Mouse (Mus musculus): ENCODE measurements at regions not wholly inside any gene's neighbourhood (a gene's known extent, or its start where the extent isn't known, plus 50 kb on each side); places are given as distances from the start of the nearest gene placed in this dataset.

GRCm38 (mm10) chr1:157695198-157695597, 188.7 kb downstream of the Sec16b start:
- 88% methylated on average over 2 of the region's 2 CpGs for WGBS
- no peak overlapping the region for H3K27ac ChIP-seq (ENCODE audit: low read depth, low read length)
- 0 out of 2 replicates have a peak, but pooled peaks cover 2% of the 10 kb centered on the region for H3K9me3 ChIP-seq (replicated peaks; ENCODE audit: control insufficient read depth, low read length)
- no peak overlapping the region for H3K9ac ChIP-seq (ENCODE audit: low read length)
- H3K27me3 ChIP-seq (replicated peaks; ENCODE audit: control insufficient read depth, insufficient read depth, low read length) = no peaks in the 10 kb centered on the region
- H3K4me2 ChIP-seq (ENCODE audit: low read length) = no peak overlapping the region
- DNase-seq (ENCODE audit: low spot score) (no peak), ATAC-seq (no peak)
- H3K4me1 ChIP-seq (ENCODE audit: control insufficient read depth, insufficient read depth, low read length) = no peaks in the 10 kb centered on the region
- no peaks in the 10 kb centered on the region for H3K36me3 ChIP-seq (ENCODE audit: control insufficient read depth, insufficient read depth, low read length)
- H3K4me3 ChIP-seq (ENCODE audit: low read depth, low read length) = no peak overlapping the region

GRCm38 (mm10) chr1:157703639-157704038, 197.1 kb downstream of the Sec16b start:
- Histone ChIP-seq H3K4me3 (ENCODE audit: low read depth, low read length) (no peak overlapping the region), H3K27ac (ENCODE audit: low read depth, low read length) (no peak overlapping the region), H3K27me3 (replicated peaks; ENCODE audit: control insufficient read depth, insufficient read depth, low read length) (no peaks in the 10 kb centered on the region), H3K9ac (ENCODE audit: low read length) (no peak overlapping the region), H3K36me3 (ENCODE audit: control insufficient read depth, insufficient read depth, low read length) (no peaks in the 10 kb centered on the region), H3K4me1 (ENCODE audit: control insufficient read depth, insufficient read depth, low read length) (no peaks in the 10 kb centered on the region), H3K4me2 (ENCODE audit: low read length) (no peak overlapping the region), H3K9me3 (replicated peaks; ENCODE audit: control insufficient read depth, low read length) (no peaks in the 10 kb centered on the region)
- DNase-seq (ENCODE audit: low spot score) = peak; percentile 13
- WGBS = 84% methylated on average over 6 of the region's 6 CpGs
- no peak for ATAC-seq

- Histone ChIP-seq H3K4me3 (ENCODE audit: low read depth, low read length) (no peak overlapping the region), H3K4me1 (ENCODE audit: control insufficient read depth, insufficient read depth, low read length) (no peaks in the 10 kb centered on the region), H3K27ac (ENCODE audit: low read depth, low read length) (no peak overlapping the region), H3K4me2 (ENCODE audit: low read length) (no peak overlapping the region), H3K36me3 (ENCODE audit: control insufficient read depth, insufficient read depth, low read length) (no peaks in the 10 kb centered on the region), H3K27me3 (replicated peaks; ENCODE audit: control insufficient read depth, insufficient read depth, low read length) (no peaks in the 10 kb centered on the region), H3K9ac (ENCODE audit: low read length) (no peak overlapping the region), H3K9me3 (replicated peaks; ENCODE audit: control insufficient read depth, low read length) (no peaks in the 10 kb centered on the region)
- DNase-seq (ENCODE audit: low spot score) = no peak
- WGBS = 59% methylated on average over 4 of the region's 4 CpGs
- ATAC-seq = no peak
These were observed 198.8 kb downstream of the Sec16b start for GRCm38 (mm10) chr1:157705364-157705763.

- Histone ChIP-seq H3K27ac (ENCODE audit: low read depth, low read length) (no peak overlapping the region), H3K36me3 (ENCODE audit: control insufficient read depth, insufficient read depth, low read length) (no peaks in the 10 kb centered on the region), H3K4me2 (ENCODE audit: low read length) (no peak overlapping the region), H3K9ac (ENCODE audit: low read length) (no peak overlapping the region), H3K9me3 (replicated peaks; ENCODE audit: control insufficient read depth, low read length) (no peaks in the 10 kb centered on the region), H3K4me1 (ENCODE audit: control insufficient read depth, insufficient read depth, low read length) (no peaks in the 10 kb centered on the region), H3K27me3 (replicated peaks; ENCODE audit: control insufficient read depth, insufficient read depth, low read length) (no peaks in the 10 kb centered on the region), H3K4me3 (ENCODE audit: low read depth, low read length) (no peak overlapping the region)
- ATAC-seq (no peak), DNase-seq (ENCODE audit: low spot score) (no peak)
- WGBS = 76% methylated on average over 2 of the region's 2 CpGs
These were observed 200.7 kb downstream of the Sec16b start for GRCm38 (mm10) chr1:157707256-157707655.

GRCm38 (mm10) chr1:157709117-157709516, 202.6 kb downstream of the Sec16b start:
- WGBS = 88% methylated on average over 6 of the region's 6 CpGs
- ATAC-seq = no peak
- Histone ChIP-seq H3K4me1 (ENCODE audit: control insufficient read depth, insufficient read depth, low read length) (no peaks in the 10 kb centered on the region), H3K9me3 (replicated peaks; ENCODE audit: control insufficient read depth, low read length) (no peaks in the 10 kb centered on the region), H3K27ac (ENCODE audit: low read depth, low read length) (no peak overlapping the region), H3K4me2 (ENCODE audit: low read length) (no peak overlapping the region), H3K36me3 (ENCODE audit: control insufficient read depth, insufficient read depth, low read length) (no peaks in the 10 kb centered on the region), H3K9ac (ENCODE audit: low read length) (no peak overlapping the region), H3K4me3 (ENCODE audit: low read depth, low read length) (no peak overlapping the region), H3K27me3 (replicated peaks; ENCODE audit: control insufficient read depth, insufficient read depth, low read length) (no peaks in the 10 kb centered on the region)
- DNase-seq (ENCODE audit: low spot score) = peak; percentile 21

GRCm38 (mm10) chr1:157710870-157711269, 204.3 kb downstream of the Sec16b start:
- H3K4me1 ChIP-seq (ENCODE audit: control insufficient read depth, insufficient read depth, low read length) = no peaks in the 10 kb centered on the region
- H3K27ac ChIP-seq (ENCODE audit: low read depth, low read length) = no peak overlapping the region
- no peaks in the 10 kb centered on the region for H3K27me3 ChIP-seq (replicated peaks; ENCODE audit: control insufficient read depth, insufficient read depth, low read length)
- ATAC-seq (no peak), DNase-seq (ENCODE audit: low spot score) (no peak)
- H3K4me2 ChIP-seq (ENCODE audit: low read length) = no peak overlapping the region
- H3K36me3 ChIP-seq (ENCODE audit: control insufficient read depth, insufficient read depth, low read length) = no peaks in the 10 kb centered on the region
- WGBS = 79% methylated on average over 2 of the region's 2 CpGs
- no peak overlapping the region for H3K4me3 ChIP-seq (ENCODE audit: low read depth, low read length)
- H3K9me3 ChIP-seq (replicated peaks; ENCODE audit: control insufficient read depth, low read length) = no peaks in the 10 kb centered on the region
- no peak overlapping the region for H3K9ac ChIP-seq (ENCODE audit: low read length)

- no peak for ATAC-seq
- WGBS = 29% methylated on average over 2 of the region's 2 CpGs
- H3K9ac ChIP-seq (ENCODE audit: low read length) = no peak overlapping the region
These were observed 206.0 kb downstream of the Sec16b start for GRCm38 (mm10) chr1:157712519-157712918.

GRCm38 (mm10) chr1:157713851-157714250, 207.3 kb downstream of the Sec16b start:
- Histone ChIP-seq H3K27me3 (replicated peaks; ENCODE audit: control insufficient read depth, insufficient read depth, low read length) (no peaks in the 10 kb centered on the region), H3K4me2 (ENCODE audit: low read length) (no peak overlapping the region), H3K4me3 (ENCODE audit: low read depth, low read length) (no peak overlapping the region), H3K36me3 (ENCODE audit: control insufficient read depth, insufficient read depth, low read length) (no peaks in the 10 kb centered on the region), H3K27ac (ENCODE audit: low read depth, low read length) (no peak overlapping the region), H3K9me3 (replicated peaks; ENCODE audit: control insufficient read depth, low read length) (no peaks in the 10 kb centered on the region), H3K9ac (ENCODE audit: low read length) (no peak overlapping the region), H3K4me1 (ENCODE audit: control insufficient read depth, insufficient read depth, low read length) (no peaks in the 10 kb centered on the region)
- ATAC-seq (no peak), DNase-seq (ENCODE audit: low spot score) (no peak)
- WGBS = 91% methylated on average over 7 of the region's 7 CpGs

More at GRCm38 (mm10) chr1:157712519-157712918, 206.0 kb downstream of the Sec16b start:
- Histone ChIP-seq H3K4me2 (ENCODE audit: low read length) (no peak overlapping the region), H3K27ac (ENCODE audit: low read depth, low read length) (no peak overlapping the region), H3K27me3 (replicated peaks; ENCODE audit: control insufficient read depth, insufficient read depth, low read length) (no peaks in the 10 kb centered on the region), H3K4me1 (ENCODE audit: control insufficient read depth, insufficient read depth, low read length) (no peaks in the 10 kb centered on the region), H3K4me3 (ENCODE audit: low read depth, low read length) (no peak overlapping the region), H3K9me3 (replicated peaks; ENCODE audit: control insufficient read depth, low read length) (no peaks in the 10 kb centered on the region), H3K36me3 (ENCODE audit: control insufficient read depth, insufficient read depth, low read length) (no peaks in the 10 kb centered on the region)
- DNase-seq (ENCODE audit: low spot score) = no peak

- ATAC-seq = no peak
- Histone ChIP-seq H3K9ac (ENCODE audit: low read length) (no peak overlapping the region), H3K4me2 (ENCODE audit: low read length) (no peak overlapping the region), H3K27me3 (replicated peaks; ENCODE audit: control insufficient read depth, insufficient read depth, low read length) (no peaks in the 10 kb centered on the region), H3K4me1 (ENCODE audit: control insufficient read depth, insufficient read depth, low read length) (no peaks in the 10 kb centered on the region), H3K27ac (ENCODE audit: low read depth, low read length) (no peak overlapping the region), H3K4me3 (ENCODE audit: low read depth, low read length) (no peak overlapping the region), H3K36me3 (ENCODE audit: control insufficient read depth, insufficient read depth, low read length) (no peaks in the 10 kb centered on the region), H3K9me3 (replicated peaks; ENCODE audit: control insufficient read depth, low read length) (no peaks in the 10 kb centered on the region)
- WGBS = 59% methylated on average over 3 of the region's 3 CpGs
- no peak for DNase-seq (ENCODE audit: low spot score)
These were observed 209.1 kb downstream of the Sec16b start for GRCm38 (mm10) chr1:157715632-157716031.
